Mouse (Mus musculus) liver, embryonic 11.5 days (tissue): ENCODE measurements around the gene Pycard. TPM values are rescaled to one million over a fixed set of nuclear protein-coding genes. Genes with fewer than 3 reads are reported as not detected.

ENCODE experiments used
- polyA plus RNA-seq: library from polyadenylated mRNA; unstranded; fragments of >200 nt; fragmentation: Nextera tagmentation; extraction: Ambion mirVana; gene quantifications from 2 replicates; pipeline ENCODE4 v1.2.1, GENCODE M21; 2014

The Pycard gene
- polyA plus RNA-seq, 1 experiment from 2014 or later, result 46.3 TPM

Other genes starting within 250 kb of the Pycard start
- gene Fbxl19, start 249.3 kb downstream of the Pycard start, polyA plus RNA-seq, result 3.1 and 3.7 TPM in 2 replicates
- 22.0 and 23.7 TPM in 2 replicates for gene Orai3, start 224.1 kb downstream of the Pycard start, polyA plus RNA-seq
- gene Setd1a, start 217.2 kb downstream of the Pycard start, polyA plus RNA-seq, result 24.2 and 26.0 TPM in 2 replicates
- gene Gm49388, start 208.3 kb downstream of the Pycard start, polyA plus RNA-seq, result not detected in 2 replicates
- gene Hsd3b7, start 193.3 kb downstream of the Pycard start, polyA plus RNA-seq, result 31.4 and 32.4 TPM in 2 replicates
- 16.1 and 19.4 TPM in 2 replicates for gene Stx4a, start 169.6 kb downstream of the Pycard start, polyA plus RNA-seq
- gene Stx1b, start 169.3 kb downstream of the Pycard start, polyA plus RNA-seq, result 1.5 and 1.9 TPM in 2 replicates
- gene Zfp646, start 117.6 kb downstream of the Pycard start, polyA plus RNA-seq, result 15.1 and 15.8 TPM in 2 replicates
- gene Zfp668, start 117.0 kb downstream of the Pycard start, polyA plus RNA-seq, result 15.2 and 15.9 TPM in 2 replicates
- gene Prss53, start 102.9 kb downstream of the Pycard start, polyA plus RNA-seq, result 0.40 and 0.48 TPM in 2 replicates
- 0.08 TPM in 1 of 2 replicates, not detected in the other for gene Gm21974, start 98.4 kb downstream of the Pycard start, polyA plus RNA-seq
- 108 and 110 TPM in 2 replicates for gene Vkorc1, start 98.2 kb downstream of the Pycard start, polyA plus RNA-seq
- gene Bckdk, start 89.8 kb downstream of the Pycard start, polyA plus RNA-seq, result 126 and 132 TPM in 2 replicates
- gene Kat8, start 81.4 kb downstream of the Pycard start, polyA plus RNA-seq, result 44.2 and 47.0 TPM in 2 replicates
- 3.4 and 6.3 TPM in 2 replicates for gene Prss8, start 63.8 kb downstream of the Pycard start, polyA plus RNA-seq
- 7.9 and 9.4 TPM in 2 replicates for gene Prss36, start 47.1 kb downstream of the Pycard start, polyA plus RNA-seq
- gene Fus, start 26.4 kb downstream of the Pycard start, polyA plus RNA-seq, result 28.1 and 34.4 TPM in 2 replicates
- not detected in 2 replicates for gene Trim72, start 10.1 kb upstream of the Pycard start, polyA plus RNA-seq
- gene Itgam, start 68.8 kb upstream of the Pycard start, polyA plus RNA-seq, result 1.8 and 1.9 TPM in 2 replicates
- gene Gm49368, start 68.8 kb upstream of the Pycard start, polyA plus RNA-seq, result not detected in 2 replicates
- 0.12 and 0.18 TPM in 2 replicates for gene Itgax, start 135.7 kb upstream of the Pycard start, polyA plus RNA-seq
- not detected in 2 replicates for gene Itgad, start 160.5 kb upstream of the Pycard start, polyA plus RNA-seq
- gene Cox6a2, start 212.5 kb upstream of the Pycard start, polyA plus RNA-seq, result 2.3 and 6.3 TPM in 2 replicates
- 15.1 and 15.8 TPM in 2 replicates for gene Armc5, start 243.5 kb upstream of the Pycard start, polyA plus RNA-seq
- gene 9130023H24Rik, start 244.2 kb upstream of the Pycard start, polyA plus RNA-seq, result 3.8 and 4.5 TPM in 2 replicates